Mouse (Mus musculus): ENCODE data around the gene Nolc1.

The Nolc1 gene

GRCm38 (mm10) chr19:46075616-46076607 lies at the start of gene Nolc1:
Gene Nolc1 (plus strand): TSS chr19:46075863.
- peak; percentile 100 for DNase-seq

GRCm38 (mm10) chr19:46026567-46026966 lies 49.1 kb upstream of the Nolc1 start:
- DNase-seq = no peak

GRCm38 (mm10) chr19:46028747-46029320 lies 46.8 kb upstream of the Nolc1 start:
- peak; percentile 18 for DNase-seq

- no peak for DNase-seq
Observed at GRCm38 (mm10) chr19:46029652-46030051, 46.0 kb upstream of the Nolc1 start.

- DNase-seq = no peak
Observed at GRCm38 (mm10) chr19:46030196-46030983, 45.3 kb upstream of the Nolc1 start.

- no peak for DNase-seq
Observed at GRCm38 (mm10) chr19:46031689-46032432, 43.8 kb upstream of the Nolc1 start.

- no peak for DNase-seq
Observed at GRCm38 (mm10) chr19:46032731-46033510, 42.7 kb upstream of the Nolc1 start.

GRCm38 (mm10) chr19:46033911-46034310 lies 41.8 kb upstream of the Nolc1 start:
- DNase-seq = no peak

GRCm38 (mm10) chr19:46035971-46036370 lies 39.7 kb upstream of the Nolc1 start:
- DNase-seq = no peak

GRCm38 (mm10) chr19:46036477-46037242 lies 39.0 kb upstream of the Nolc1 start:
- peak; percentile 51 for DNase-seq

GRCm38 (mm10) chr19:46037243-46037924 lies 38.3 kb upstream of the Nolc1 start:
- peak; percentile 83 for DNase-seq

- peak; percentile 73 for DNase-seq
Observed at GRCm38 (mm10) chr19:46037925-46038850, 37.5 kb upstream of the Nolc1 start.

- peak; percentile 55 for DNase-seq
Observed at GRCm38 (mm10) chr19:46038851-46039260, 36.8 kb upstream of the Nolc1 start.

- peak; percentile 97 for DNase-seq
Observed at GRCm38 (mm10) chr19:46039478-46039877, 36.2 kb upstream of the Nolc1 start.

- DNase-seq = peak; percentile 73
Observed at GRCm38 (mm10) chr19:46040149-46040902, 35.3 kb upstream of the Nolc1 start.

GRCm38 (mm10) chr19:46041299-46041932 lies 34.2 kb upstream of the Nolc1 start:
- DNase-seq = no peak

GRCm38 (mm10) chr19:46041933-46042475 lies 33.7 kb upstream of the Nolc1 start:
- peak; percentile 75 for DNase-seq
